Mouse (Mus musculus) frontal cortex, postnatal 25 days (tissue): ENCODE measurements around the gene Nppa.
A peak's percentile ranks its signal among the peaks of the same experiment; 100 is the strongest.

Experiments
- DNase-seq, 2 experiments: peaks; one replicate each; pipeline ENCODE4 v3.0.0; 2022; ENCODE audit warnings: low spot score in 2 of 2

The Nppa gene

GRCm38 (mm10) chr4:148000202-148000772, at the start of gene Nppa:
Gene Nppa (plus strand): TSS chr4:148000722.
- no peak for DNase-seq

- DNase-seq = no peak
Measured at GRCm38 (mm10) chr4:147953590-147953989, 46.9 kb upstream of the Nppa start.

GRCm38 (mm10) chr4:147957141-147957540, 43.4 kb upstream of the Nppa start:
- DNase-seq = no peak

GRCm38 (mm10) chr4:147959881-147960831, 40.4 kb upstream of the Nppa start:
- DNase-seq = peak; percentile 46 to 52

GRCm38 (mm10) chr4:147962781-147963180, 37.7 kb upstream of the Nppa start:
- DNase-seq = no peak

- no peak for DNase-seq
Measured at GRCm38 (mm10) chr4:147963623-147964022, 36.9 kb upstream of the Nppa start.

GRCm38 (mm10) chr4:147965712-147966111, 34.8 kb upstream of the Nppa start:
- no peak for DNase-seq

- no peak for DNase-seq
Measured at GRCm38 (mm10) chr4:147968816-147969215, 31.7 kb upstream of the Nppa start.

- DNase-seq = no peak
Measured at GRCm38 (mm10) chr4:147969337-147969736, 31.2 kb upstream of the Nppa start.

GRCm38 (mm10) chr4:147976237-147976636, 24.3 kb upstream of the Nppa start:
- no peak for DNase-seq

GRCm38 (mm10) chr4:147977726-147978125, 22.8 kb upstream of the Nppa start:
- no peak for DNase-seq

GRCm38 (mm10) chr4:147978391-147978790, 22.1 kb upstream of the Nppa start:
- DNase-seq = no peak

- no peak for DNase-seq
Measured at GRCm38 (mm10) chr4:147979441-147979860, 21.1 kb upstream of the Nppa start.

- no peak for DNase-seq
Measured at GRCm38 (mm10) chr4:147985205-147986132, 15.1 kb upstream of the Nppa start, which contains the start of gene Nppb. Gene Nppb (plus strand): TSS chr4:147985788.

GRCm38 (mm10) chr4:147993571-147994095, 6.9 kb upstream of the Nppa start:
- no peak for DNase-seq

GRCm38 (mm10) chr4:147995311-147995710, 5.2 kb upstream of the Nppa start:
- no peak for DNase-seq

GRCm38 (mm10) chr4:148001013-148001789, 679 bp downstream of the Nppa start:
- no peak for DNase-seq

GRCm38 (mm10) chr4:148001866-148002265, 1.3 kb downstream of the Nppa start:
- no peak for DNase-seq

GRCm38 (mm10) chr4:148004361-148004760, 3.8 kb downstream of the Nppa start:
- no peak for DNase-seq

GRCm38 (mm10) chr4:148008412-148008811, 7.9 kb downstream of the Nppa start:
- DNase-seq = peak; percentile 34 to 52

- no peak for DNase-seq
Measured at GRCm38 (mm10) chr4:148009641-148010040, 9.1 kb downstream of the Nppa start.
